Mouse (Mus musculus): Measurements from ENCODE around the gene Tst. TPM values are rescaled to one million over a fixed set of nuclear protein-coding genes. Genes with fewer than 3 reads are reported as not detected.

The Tst gene
- polyA plus RNA-seq, 1 experiment from 2014 or later = 24.6 TPM

DNA sequence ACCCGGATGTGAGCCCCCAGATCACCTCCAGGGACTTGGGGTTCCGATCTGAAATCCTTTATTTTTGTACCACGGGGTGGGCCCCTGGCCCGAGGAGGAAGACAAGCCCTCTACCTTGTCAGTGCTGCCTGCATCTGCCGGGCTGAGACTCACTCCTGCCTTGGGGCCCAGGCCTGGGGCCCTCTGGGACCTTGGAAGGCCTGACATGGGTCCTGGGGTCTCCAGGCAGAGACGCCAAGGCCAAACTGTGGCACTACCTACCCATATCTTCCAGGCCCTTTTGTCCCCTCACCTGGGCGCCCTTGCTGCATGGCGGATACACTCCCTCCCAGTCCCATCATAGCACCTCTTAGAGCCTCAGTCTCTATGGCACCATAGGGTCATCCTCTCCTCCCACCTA lies 32.8 kb upstream of the Tst start:
- no peaks in the 10 kb centered on the region for H3K27me3 ChIP-seq
- ATAC-seq (replicated peaks) = no peak
- no peak overlapping the region for H3K27ac ChIP-seq (replicated peaks)
- 55% methylated on average over 8 of the region's 8 CpGs for WGBS
- H3K4me1 ChIP-seq = peaks cover 24% of the 10 kb centered on the region
- no peak overlapping the region for H3K4me2 ChIP-seq (replicated peaks)
- H3K36me3 ChIP-seq = peaks cover 11% of the 10 kb centered on the region; the same call in 1 of the 2 replicates
- no peak overlapping the region for H3K4me3 ChIP-seq
- H3K9ac ChIP-seq (replicated peaks) = no peak overlapping the region
- H3K9me3 ChIP-seq = no peaks in the 10 kb centered on the region

DNA sequence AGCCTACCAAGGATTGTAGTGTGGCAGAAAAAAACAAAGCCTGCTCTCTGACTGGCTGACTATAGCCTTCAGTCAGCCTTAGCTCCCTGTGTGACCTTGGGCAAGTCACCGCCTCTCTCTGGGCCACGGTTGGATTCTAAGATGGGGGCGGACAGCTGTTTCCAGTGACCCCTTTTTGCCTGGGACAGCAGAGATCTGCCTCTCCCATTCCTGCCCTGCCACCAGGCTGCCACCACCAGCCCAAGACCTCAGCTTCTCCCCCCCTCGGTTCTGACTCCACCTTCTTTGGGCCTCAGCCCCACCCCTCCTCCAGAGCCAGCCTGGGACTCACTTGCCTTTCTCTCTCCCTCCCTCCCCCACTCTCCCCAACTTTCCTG lies 32.3 kb upstream of the Tst start:
- ATAC-seq (replicated peaks) = no peak
- Histone ChIP-seq H3K9me3 (no peaks in the 10 kb centered on the region), H3K4me2 (replicated peaks) (no peak overlapping the region), H3K36me3 (peaks cover 15% of the 10 kb centered on the region), H3K27me3 (no peaks in the 10 kb centered on the region), H3K4me1 (peaks cover 24% of the 10 kb centered on the region), H3K4me3 (no peak overlapping the region), H3K9ac (replicated peaks) (no peak overlapping the region), H3K27ac (replicated peaks) (no peak overlapping the region)
- WGBS = 34% methylated on average over 4 of the region's 4 CpGs

DNA sequence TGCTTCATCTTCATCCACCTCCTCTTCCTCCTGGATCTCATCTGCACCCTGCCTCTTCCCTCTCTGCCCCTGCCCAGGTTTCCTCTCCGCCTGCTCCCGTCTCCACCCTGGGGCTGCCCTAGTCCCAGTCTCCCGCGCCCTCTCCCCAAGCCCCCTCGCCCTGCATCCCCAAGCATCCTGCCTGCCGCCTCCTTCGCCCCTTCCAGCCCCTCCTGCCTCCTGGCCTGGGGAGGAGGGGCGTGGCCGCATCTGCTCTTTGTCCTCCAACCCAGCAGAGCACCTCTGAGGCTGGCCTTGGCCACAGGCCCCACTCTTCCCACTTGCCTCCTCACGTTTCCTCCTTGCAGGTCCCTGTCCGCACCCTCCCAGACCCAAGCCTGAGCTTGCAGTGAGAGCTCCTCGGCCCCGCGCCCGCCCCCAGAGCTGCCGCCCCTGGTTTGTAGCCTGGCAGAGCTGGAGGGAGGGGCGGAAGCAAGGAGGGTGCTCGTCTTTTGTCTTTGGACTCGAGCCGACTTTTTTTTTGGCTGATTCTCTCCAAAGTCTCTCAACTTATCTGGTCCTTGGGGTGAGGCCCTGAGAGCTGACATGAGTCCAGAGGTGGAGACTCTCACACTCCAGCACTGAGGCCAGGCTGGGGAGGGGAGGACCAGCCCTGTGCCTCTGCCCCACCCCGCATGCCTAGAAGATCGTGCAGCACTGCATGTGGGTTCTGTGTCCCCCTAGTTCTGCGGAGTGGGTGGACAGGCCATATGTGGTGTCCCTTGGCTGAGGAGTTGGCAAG lies 31.7 kb upstream of the Tst start:
- Histone ChIP-seq H3K9ac (replicated peaks) (peak overlapping the region; percentile 41; the same call in 1 of the 2 replicates), H3K27me3 (no peaks in the 10 kb centered on the region), H3K36me3 (peaks cover 15% of the 10 kb centered on the region), H3K27ac (replicated peaks) (peak overlapping the region; percentile 63), H3K4me1 (peaks cover 24% of the 10 kb centered on the region), H3K4me2 (replicated peaks) (peak overlapping the region; percentile 58), H3K4me3 (peak overlapping the region; percentile 27), H3K9me3 (no peaks in the 10 kb centered on the region)
- peak; percentile 27 for ATAC-seq (replicated peaks)
- WGBS = 11% methylated on average over 23 of the region's 23 CpGs

DNA sequence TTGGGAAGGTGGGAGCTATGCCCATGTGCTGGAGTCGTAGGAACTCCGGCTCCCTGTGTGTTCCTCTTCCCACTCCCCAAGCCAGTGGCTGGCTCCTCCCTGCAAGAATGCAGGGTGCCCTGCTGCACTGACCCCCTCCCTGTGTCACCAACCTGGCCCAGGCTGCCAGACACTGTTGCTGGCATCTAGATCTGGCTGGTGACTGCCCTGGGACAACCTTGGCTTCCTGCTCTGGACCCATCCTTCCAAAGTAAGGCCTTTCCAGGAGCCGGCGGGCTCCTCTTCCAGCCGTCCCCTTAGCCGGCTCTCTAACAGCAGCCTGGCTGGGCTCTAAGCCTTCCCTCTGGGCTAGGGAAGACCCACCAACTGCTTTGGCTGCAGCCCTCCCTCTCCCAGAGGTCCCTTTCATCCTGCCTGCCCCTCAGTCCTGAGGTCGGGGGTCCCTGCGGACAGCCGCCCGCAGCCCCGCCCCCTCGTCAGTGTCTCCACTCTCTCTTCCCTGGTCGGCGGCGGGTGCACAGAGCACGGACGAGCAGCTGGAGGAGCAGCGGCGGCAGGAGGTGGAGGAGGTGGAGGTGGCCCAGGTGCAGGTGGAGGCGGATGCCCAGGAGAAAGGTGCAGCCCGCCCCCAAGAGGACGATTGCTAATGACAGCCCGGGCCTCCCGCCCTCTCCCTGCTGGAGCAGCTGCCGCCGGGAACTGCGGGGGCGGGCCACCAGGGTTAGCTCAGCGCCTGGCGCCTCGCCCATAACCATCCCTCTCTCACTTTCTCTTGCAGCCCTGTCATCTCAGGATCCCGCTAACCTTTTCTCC lies 30.9 kb upstream of the Tst start:
- WGBS = 11% methylated on average over 32 of the region's 32 CpGs
- H3K4me1 ChIP-seq = peaks cover 24% of the 10 kb centered on the region

GRCm38 (mm10) chr15:78435681-78436080 lies 30.0 kb upstream of the Tst start:
- no peak overlapping the region for H3K4me3 ChIP-seq
- H3K27me3 ChIP-seq = no peaks in the 10 kb centered on the region
- no peak overlapping the region for H3K9ac ChIP-seq (replicated peaks)
- WGBS = 81% methylated on average over 11 of the region's 11 CpGs
- ATAC-seq (replicated peaks) = no peak
- peaks cover 23% of the 10 kb centered on the region for H3K4me1 ChIP-seq
- H3K27ac ChIP-seq (replicated peaks) = no peak overlapping the region
- no peaks in the 10 kb centered on the region for H3K9me3 ChIP-seq
- H3K4me2 ChIP-seq (replicated peaks) = no peak overlapping the region
- H3K36me3 ChIP-seq = peaks cover 15% of the 10 kb centered on the region

More for the DNA sequence above, 30.9 kb upstream of the Tst start:
- Histone ChIP-seq H3K27ac (replicated peaks) (peak overlapping the region; percentile 63), H3K9ac (replicated peaks) (peak overlapping the region; percentile 41), H3K9me3 (no peaks in the 10 kb centered on the region), H3K4me2 (replicated peaks) (peak overlapping the region; percentile 58), H3K27me3 (no peaks in the 10 kb centered on the region), H3K36me3 (peaks cover 15% of the 10 kb centered on the region), H3K4me3 (peak overlapping the region; percentile 27)
- ATAC-seq (replicated peaks) = peak; percentile 57

- 28% methylated on average over 6 of the region's 6 CpGs for WGBS
- no peaks in the 10 kb centered on the region for H3K27me3 ChIP-seq
Measured at GRCm38 (mm10) chr15:78434896-78435520, 29.3 kb upstream of the Tst start.

GRCm38 (mm10) chr15:78431541-78432121 lies 25.9 kb upstream of the Tst start:
- Histone ChIP-seq H3K4me2 (replicated peaks) (no peak overlapping the region), H3K4me3 (no peak overlapping the region), H3K9ac (replicated peaks) (no peak overlapping the region), H3K27ac (replicated peaks) (0 out of 2 replicates have a peak overlapping the region, but pooled peaks have one; percentile 3), H3K36me3 (peaks cover 15% of the 10 kb centered on the region), H3K27me3 (no peaks in the 10 kb centered on the region), H3K4me1 (peaks cover 22% of the 10 kb centered on the region), H3K9me3 (no peaks in the 10 kb centered on the region)
- 83% methylated on average over 7 of the region's 7 CpGs for WGBS
- no peak for ATAC-seq (replicated peaks)

More at GRCm38 (mm10) chr15:78434896-78435520, 29.3 kb upstream of the Tst start:
- H3K9me3 ChIP-seq = no peaks in the 10 kb centered on the region
- H3K4me1 ChIP-seq = peaks cover 24% of the 10 kb centered on the region
- H3K9ac ChIP-seq (replicated peaks) = no peak overlapping the region
- no peak overlapping the region for H3K4me2 ChIP-seq (replicated peaks)
- H3K36me3 ChIP-seq = peaks cover 15% of the 10 kb centered on the region
- H3K27ac ChIP-seq (replicated peaks) = no peak overlapping the region
- no peak for ATAC-seq (replicated peaks)
- H3K4me3 ChIP-seq = no peak overlapping the region

- no peak for ATAC-seq (replicated peaks)
- no peak overlapping the region for H3K9ac ChIP-seq (replicated peaks)
- H3K4me3 ChIP-seq = no peak overlapping the region
- H3K36me3 ChIP-seq = peaks cover 13% of the 10 kb centered on the region
- no peaks in the 10 kb centered on the region for H3K9me3 ChIP-seq
- no peaks in the 10 kb centered on the region for H3K27me3 ChIP-seq
- 91% methylated on average over 10 of the region's 10 CpGs for WGBS
- H3K27ac ChIP-seq (replicated peaks) = no peak overlapping the region
- H3K4me2 ChIP-seq (replicated peaks) = no peak overlapping the region
- H3K4me1 ChIP-seq = peaks cover 14% of the 10 kb centered on the region
Measured at GRCm38 (mm10) chr15:78430874-78431273, 25.2 kb upstream of the Tst start.

DNA sequence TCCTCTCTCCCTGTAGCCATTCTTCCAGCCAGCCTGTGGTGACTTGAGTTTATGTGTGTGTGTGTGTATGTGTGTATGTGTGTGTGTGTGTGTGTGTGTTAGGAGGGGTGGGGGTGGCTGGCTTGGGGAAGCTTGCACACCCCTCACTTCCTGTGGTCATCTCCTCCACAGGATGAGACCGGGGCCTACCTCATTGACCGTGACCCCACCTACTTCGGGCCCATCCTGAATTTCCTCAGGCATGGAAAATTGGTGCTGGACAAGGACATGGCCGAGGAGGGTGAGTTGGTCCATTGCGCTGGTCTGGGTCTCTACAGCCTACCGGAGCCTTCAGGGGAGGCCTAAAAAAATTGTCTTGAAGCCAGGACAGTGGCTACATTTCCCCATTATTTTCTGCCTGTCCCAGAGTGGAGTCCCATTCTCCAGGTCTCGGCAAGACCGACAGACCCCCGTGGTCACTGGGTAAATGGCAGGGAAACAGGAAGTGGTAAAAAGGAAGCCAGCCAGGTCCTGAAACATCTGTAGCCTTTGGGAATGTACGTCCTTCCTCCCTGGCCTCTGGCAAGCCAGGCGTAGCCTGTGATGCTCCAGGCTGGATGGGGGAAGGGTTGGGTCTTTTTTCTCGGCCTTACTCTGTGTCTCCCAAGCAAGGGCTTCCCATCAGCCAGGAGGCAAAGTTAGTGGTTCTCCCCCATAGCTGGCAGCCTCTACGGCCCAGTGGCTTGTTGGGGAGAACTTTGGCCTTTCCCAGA lies 24.3 kb upstream of the Tst start:
- no peak overlapping the region for H3K27ac ChIP-seq (replicated peaks)
- no peaks in the 10 kb centered on the region for H3K9me3 ChIP-seq
- peak overlapping the region; percentile 82 for H3K9ac ChIP-seq (replicated peaks)
- H3K4me2 ChIP-seq (replicated peaks) = peak overlapping the region; percentile 84
- H3K4me1 ChIP-seq = peaks cover 14% of the 10 kb centered on the region
- H3K36me3 ChIP-seq = peaks cover 10% of the 10 kb centered on the region
- no peak for ATAC-seq (replicated peaks)
- 87% methylated on average over 13 of the region's 13 CpGs for whole genome bisulfite sequencing
- peak overlapping the region; percentile 66; the same call in 1 of the 2 replicates for H3K4me3 ChIP-seq
- no peaks in the 10 kb centered on the region for H3K27me3 ChIP-seq

DNA sequence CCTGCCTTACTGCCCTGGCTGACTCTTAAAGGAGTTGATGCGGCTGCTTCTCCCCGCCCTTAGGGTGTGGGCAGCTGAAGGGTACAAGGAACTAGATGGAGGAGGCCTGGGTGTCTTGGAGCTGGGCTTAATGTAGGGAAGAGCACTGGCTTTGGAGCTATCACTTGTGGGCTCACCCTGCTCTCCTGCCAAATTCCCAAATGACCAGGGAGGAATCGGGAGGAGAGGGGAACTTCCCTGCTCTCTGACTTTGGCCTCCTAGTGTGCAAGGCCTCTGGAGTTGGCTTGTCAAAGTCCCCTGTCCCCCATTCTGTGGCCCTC lies 23.4 kb upstream of the Tst start:
- Histone ChIP-seq H3K27me3 (no peaks in the 10 kb centered on the region), H3K4me3 (peak overlapping the region; percentile 66), H3K36me3 (peaks cover 9% of the 10 kb centered on the region; the same call in 1 of the 2 replicates), H3K4me2 (replicated peaks) (peak overlapping the region; percentile 84), H3K27ac (replicated peaks) (peak overlapping the region; percentile 70), H3K9me3 (no peaks in the 10 kb centered on the region), H3K4me1 (peaks cover 14% of the 10 kb centered on the region), H3K9ac (replicated peaks) (peak overlapping the region; percentile 82)
- no peak for ATAC-seq (replicated peaks)
- WGBS = 0% methylated on average over 3 of the region's 3 CpGs

- Histone ChIP-seq H3K9ac (replicated peaks) (peak within 1 kb of the TSS; percentile 82), H3K27me3 (no peaks in the 10 kb centered on the region), H3K36me3 (peaks cover 4% of the 10 kb centered on the region; the same call in 1 of the 2 replicates), H3K9me3 (no peaks in the 10 kb centered on the region), H3K27ac (replicated peaks) (peak within 1 kb of the TSS; percentile 70), H3K4me2 (replicated peaks) (peak within 1 kb of the TSS; percentile 84), H3K4me3 (peak within 1 kb of the TSS; percentile 66), H3K4me1 (peaks cover 14% of the 10 kb centered on the region)
- peak; percentile 91 for ATAC-seq (replicated peaks)
- WGBS = 2% methylated on average over 46 of the region's 52 CpGs
Measured at GRCm38 (mm10) chr15:78428391-78429138, 22.9 kb upstream of the Tst start, which contains the start of gene Kctd17. Gene Kctd17, plus strand, starts transcription at chr15:78428564.
